Mouse (Mus musculus) ES-Bruce4 (cell line): Measurements from ENCODE around the gene Mark3. TPM values are rescaled to one million over a fixed set of nuclear protein-coding genes. Genes with fewer than 3 reads are reported as not detected.

Experiments
- H3K27ac ChIP-seq: 2 replicates; pipeline ENCODE4 v1.5.1; 2012; ENCODE audit warnings: low read length, inconsistent platforms; ENCODE audit not compliant: insufficient read depth
- H3K27me3 ChIP-seq: 2 replicates; pipeline ENCODE4 v1.6.1; 2012; ENCODE audit warnings: mild to moderate bottlenecking, low read length, inconsistent platforms; ENCODE audit not compliant: control insufficient read depth, poor library complexity, insufficient read depth, severe bottlenecking
- H3K36me3 ChIP-seq: 2 replicates; pipeline ENCODE4 v1.6.1; 2012; ENCODE audit warnings: inconsistent platforms, mild to moderate bottlenecking, low read length, moderate library complexity; ENCODE audit not compliant: control insufficient read depth, poor library complexity, insufficient read depth, severe bottlenecking
- H3K4me1 ChIP-seq: one replicate; pipeline ENCODE4 v1.8.1; 2011; ENCODE audit warnings: low read length; ENCODE audit not compliant: control insufficient read depth, insufficient read depth
- H3K4me3 ChIP-seq: 2 replicates; pipeline ENCODE4 v1.5.1; 2011; ENCODE audit warnings: low read depth, mild to moderate bottlenecking, low read length
- H3K9ac ChIP-seq: 2 replicates; pipeline ENCODE4 v1.6.1; 2012; ENCODE audit warnings: low read depth, mild to moderate bottlenecking, inconsistent platforms; ENCODE audit not compliant: poor library complexity, severe bottlenecking
- H3K9me3 ChIP-seq: replicated peaks from 2 replicates; pipeline ENCODE4 v1.6.1; 2012; ENCODE audit warnings: mild to moderate bottlenecking, low read length, inconsistent platforms; ENCODE audit not compliant: control insufficient read depth, poor library complexity, insufficient read depth, severe bottlenecking
- CTCF ChIP-seq: IDR thresholded peaks from one replicate; pipeline ENCODE4 v1.8.1; 2011; ENCODE audit warnings: low read depth, low read length
- EP300 ChIP-seq: IDR thresholded peaks from 2 replicates; pipeline ENCODE4 v1.6.1; 2011; ENCODE audit warnings: low read depth, low read length; ENCODE audit not compliant: insufficient read depth
- POLR2A ChIP-seq: IDR thresholded peaks from one replicate; pipeline ENCODE4 v1.8.1; 2011; ENCODE audit warnings: low read length; ENCODE audit not compliant: insufficient read depth
- polyA plus RNA-seq: library from polyadenylated mRNA; stranded (reverse); fragments of >200 nt; gene quantifications from 2 replicates; pipeline ENCODE4 v1.2.4, GENCODE M21; 2011; ENCODE audit warnings: low read depth; ENCODE audit not compliant: missing spikeins, insufficient read depth, insufficient read length

Mark3 gene
- polyA plus RNA-seq, 1 experiment, result 90.2 TPM

DNA sequence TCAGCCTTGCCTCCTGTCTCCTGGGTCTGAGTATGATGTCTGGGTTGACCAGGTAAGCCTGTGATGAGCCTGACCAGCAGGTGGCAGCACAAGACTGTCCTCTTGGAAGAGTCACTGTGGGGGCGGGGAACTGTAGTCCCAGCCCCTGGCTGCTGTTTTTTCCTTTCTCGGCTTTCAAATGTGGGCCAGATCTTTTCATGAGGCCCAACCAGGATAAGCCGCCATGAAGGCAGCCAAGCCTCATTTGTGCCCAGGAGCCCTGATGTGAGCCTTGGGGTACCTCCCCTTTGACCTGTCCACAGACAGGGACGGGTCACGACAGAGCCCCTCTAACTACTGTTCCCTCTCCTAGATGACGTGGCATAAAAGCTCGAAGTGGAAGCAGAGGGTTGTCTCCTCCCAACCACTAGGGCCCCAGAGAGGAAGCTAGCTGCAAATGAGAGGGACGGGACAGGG lies 94.2 kb downstream of the Mark3 start:
- H3K4me1 ChIP-seq, result peaks cover 4% of the 10 kb centered on the region
- TF ChIP-seq CTCF (peak; percentile 96), POLR2A (peak; percentile 16), EP300 (peak; percentile 42; the same call in 1 of the 2 replicates)
- H3K9ac ChIP-seq, result no peak overlapping the region
- 0 out of 2 replicates have a peak overlapping the region, but pooled peaks have one; percentile 13 for H3K27ac ChIP-seq
- no peaks in the 10 kb centered on the region for H3K9me3 ChIP-seq
- H3K27me3 ChIP-seq, result no peaks in the 10 kb centered on the region
- no peak overlapping the region for H3K4me3 ChIP-seq
- H3K36me3 ChIP-seq, result no peaks in the 10 kb centered on the region

DNA sequence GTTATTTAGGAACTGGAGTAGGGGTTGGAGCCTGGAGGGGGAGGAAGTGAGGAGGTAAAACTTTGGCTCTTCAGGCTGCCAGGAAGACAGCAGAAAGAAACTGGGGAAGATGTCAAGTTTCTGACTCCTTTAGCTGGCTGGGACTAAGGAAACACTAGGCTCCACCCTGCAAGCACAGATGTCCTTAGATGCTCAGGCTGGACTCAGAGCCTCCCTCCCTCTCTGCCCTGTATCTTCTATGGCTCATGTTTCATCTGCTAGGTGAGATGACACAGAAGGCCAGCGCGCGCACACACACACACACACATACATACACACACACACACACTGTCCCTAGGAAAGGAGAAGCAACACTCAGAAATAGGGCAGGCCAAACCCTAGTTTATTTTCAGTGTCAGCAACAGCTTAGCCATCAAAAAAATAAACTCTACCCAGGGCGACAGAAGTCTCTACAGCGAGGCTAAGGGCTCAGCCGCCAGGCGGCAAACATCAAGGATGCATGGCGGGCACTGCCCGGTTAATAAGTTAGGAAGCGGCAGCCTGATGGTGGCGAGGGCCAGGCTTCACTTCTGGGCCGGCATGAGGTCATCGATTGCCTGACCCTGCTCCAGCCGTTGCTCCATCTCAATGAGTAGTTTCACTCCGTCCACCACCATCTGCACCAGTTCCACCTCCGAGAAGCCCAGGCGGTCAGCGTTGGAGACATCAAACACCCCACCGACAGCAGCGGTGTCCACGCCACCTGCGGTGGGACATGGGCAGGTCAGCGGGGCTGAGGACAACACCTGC lies 94.9 kb downstream of the Mark3 start:
- Histone ChIP-seq H3K4me3 (no peak overlapping the region), H3K9me3 (no peaks in the 10 kb centered on the region), H3K9ac (no peak overlapping the region), H3K4me1 (peaks cover 4% of the 10 kb centered on the region), H3K27me3 (no peaks in the 10 kb centered on the region), H3K27ac (no peak overlapping the region), H3K36me3 (no peaks in the 10 kb centered on the region)
- TF ChIP-seq CTCF (no peak), EP300 (no peak), POLR2A (no peak)

DNA sequence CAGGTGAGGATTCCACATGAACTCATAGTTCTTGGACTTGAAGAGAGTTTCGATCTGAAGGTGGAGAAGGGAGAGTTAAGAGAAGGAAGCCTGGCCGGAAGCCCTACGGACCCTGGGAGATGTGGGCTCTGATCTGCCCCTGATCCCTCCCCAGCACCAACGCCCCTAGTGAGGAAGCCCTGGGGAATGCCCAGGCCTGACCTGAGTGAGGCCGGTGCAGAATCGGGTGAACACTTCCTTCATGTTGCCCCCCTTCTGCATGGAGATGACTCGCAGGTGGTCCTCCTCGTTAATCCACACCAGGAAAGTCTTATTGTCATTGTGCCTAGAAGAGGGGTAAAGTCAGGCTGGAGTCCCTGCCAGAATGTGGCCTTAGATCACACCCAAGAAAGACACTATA lies 95.6 kb downstream of the Mark3 start:
- no peak overlapping the region for H3K9ac ChIP-seq
- H3K27me3 ChIP-seq, result no peaks in the 10 kb centered on the region
- H3K9me3 ChIP-seq, result no peaks in the 10 kb centered on the region
- H3K4me3 ChIP-seq, result peak overlapping the region; percentile 68
- no peaks in the 10 kb centered on the region for H3K36me3 ChIP-seq
- TF ChIP-seq EP300 (no peak), POLR2A (no peak), CTCF (no peak)
- peaks cover 4% of the 10 kb centered on the region for H3K4me1 ChIP-seq
- H3K27ac ChIP-seq, result no peak overlapping the region

DNA sequence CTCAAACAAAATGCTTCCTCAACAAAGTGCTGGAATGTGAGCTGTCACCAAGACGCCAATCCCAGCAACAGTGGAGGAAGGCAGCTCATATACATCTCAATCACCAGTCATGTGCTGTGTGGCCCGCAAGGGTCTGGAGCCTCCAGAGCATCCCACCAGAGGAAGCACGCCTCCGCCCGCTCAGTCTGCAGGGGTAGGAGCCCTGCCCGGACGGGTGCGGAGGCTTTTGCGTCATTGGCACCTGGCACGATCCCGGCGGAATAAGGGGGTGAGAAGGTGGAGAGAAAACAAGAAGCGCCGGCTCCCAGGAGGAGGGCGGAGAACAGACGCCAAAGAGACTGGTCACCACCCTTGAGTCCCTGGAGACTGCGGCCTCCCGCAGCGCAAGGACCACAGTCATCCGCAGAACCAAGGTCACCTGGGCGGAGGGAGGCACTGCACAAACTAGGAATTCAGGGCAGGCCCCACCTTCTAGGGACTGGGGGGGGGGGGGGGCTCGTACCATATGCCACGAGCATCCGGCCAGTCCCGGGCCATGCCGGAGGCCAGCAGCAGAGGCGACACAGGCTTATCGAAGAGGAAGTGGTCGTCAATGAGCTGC lies 96.1 kb downstream of the Mark3 start:
- TF ChIP-seq POLR2A, result no peak
- no peak for TF ChIP-seq CTCF
- TF ChIP-seq EP300, result peak; percentile 54; the same call in 1 of the 2 replicates
- Histone ChIP-seq H3K4me1 (peaks cover 2% of the 10 kb centered on the region), H3K4me3 (peak overlapping the region; percentile 68), H3K27ac (no peak overlapping the region), H3K27me3 (no peaks in the 10 kb centered on the region), H3K9me3 (no peaks in the 10 kb centered on the region), H3K9ac (peak overlapping the region; percentile 64), H3K36me3 (no peaks in the 10 kb centered on the region)

DNA sequence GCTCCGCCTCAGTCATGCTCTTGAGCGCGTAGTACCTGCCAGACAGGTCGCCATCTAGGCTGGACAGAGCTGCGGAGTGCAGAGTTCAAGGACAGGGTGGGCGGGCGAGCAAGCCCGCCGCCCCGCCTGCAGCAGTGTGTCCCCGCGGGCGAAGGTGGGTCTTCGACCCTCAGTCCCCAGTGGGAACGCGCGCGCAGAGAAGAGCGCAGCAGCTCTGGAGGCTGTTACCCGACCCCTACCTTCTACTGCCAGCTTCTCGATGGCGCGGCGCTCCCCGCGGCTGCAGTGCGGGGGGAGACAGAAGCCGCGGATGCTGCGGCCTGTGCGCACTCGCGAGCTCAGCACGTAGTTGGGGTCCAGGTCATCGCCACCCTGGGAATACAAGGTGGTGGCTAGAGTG lies 96.7 kb downstream of the Mark3 start:
- H3K4me3 ChIP-seq, result peak overlapping the region; percentile 68
- H3K4me1 ChIP-seq, result peaks cover 2% of the 10 kb centered on the region
- no peaks in the 10 kb centered on the region for H3K9me3 ChIP-seq
- no peak overlapping the region for H3K27ac ChIP-seq
- TF ChIP-seq CTCF, result no peak
- TF ChIP-seq POLR2A, result no peak
- TF ChIP-seq EP300, result no peak
- peak overlapping the region; percentile 64 for H3K9ac ChIP-seq
- H3K27me3 ChIP-seq, result no peaks in the 10 kb centered on the region
- no peaks in the 10 kb centered on the region for H3K36me3 ChIP-seq

DNA sequence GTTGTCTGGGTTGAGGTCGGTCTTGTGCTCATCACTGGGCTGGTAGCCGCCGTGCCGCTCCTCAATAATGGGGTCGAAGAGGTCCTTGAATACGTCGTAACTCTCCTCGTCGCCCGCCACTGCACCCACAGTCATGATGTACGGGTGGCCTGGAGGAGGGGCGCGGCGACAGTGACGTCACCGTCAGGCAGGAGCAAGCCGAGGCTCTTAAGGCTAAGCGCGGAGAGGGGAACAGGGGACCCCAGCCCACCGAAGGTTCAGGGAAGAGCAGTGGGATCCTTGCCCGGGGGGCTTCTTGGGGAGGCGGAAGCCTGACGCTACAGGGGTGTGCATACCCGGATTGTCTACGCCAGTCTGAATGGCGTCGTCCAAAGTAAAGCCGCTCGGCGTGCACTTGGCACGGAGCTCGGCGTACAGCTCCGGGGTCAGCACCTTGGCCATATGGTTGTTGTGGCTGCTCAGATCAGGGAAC lies 97.1 kb downstream of the Mark3 start:
- Histone ChIP-seq H3K9me3 (no peaks in the 10 kb centered on the region), H3K36me3 (no peaks in the 10 kb centered on the region), H3K4me1 (peaks cover 2% of the 10 kb centered on the region), H3K27ac (no peak overlapping the region), H3K9ac (peak overlapping the region; percentile 64), H3K27me3 (no peaks in the 10 kb centered on the region), H3K4me3 (peak overlapping the region; percentile 68)
- no peak for TF ChIP-seq POLR2A
- TF ChIP-seq EP300, result no peak
- TF ChIP-seq CTCF, result no peak
